Mouse (Mus musculus): ENCODE data around the gene Tnnc1. TPM values are rescaled to one million over a fixed set of nuclear protein-coding genes. Genes with fewer than 3 reads are reported as not detected.

The Tnnc1 gene
- total RNA-seq, 2 experiments from 2014 or later: 5.0 to 13.9 TPM

GRCm38 (mm10) chr14:31183541-31183940, 24.6 kb upstream of the Tnnc1 start:
- no peak for DNase-seq (ENCODE audit: low spot score in 2 of 2)

DNA sequence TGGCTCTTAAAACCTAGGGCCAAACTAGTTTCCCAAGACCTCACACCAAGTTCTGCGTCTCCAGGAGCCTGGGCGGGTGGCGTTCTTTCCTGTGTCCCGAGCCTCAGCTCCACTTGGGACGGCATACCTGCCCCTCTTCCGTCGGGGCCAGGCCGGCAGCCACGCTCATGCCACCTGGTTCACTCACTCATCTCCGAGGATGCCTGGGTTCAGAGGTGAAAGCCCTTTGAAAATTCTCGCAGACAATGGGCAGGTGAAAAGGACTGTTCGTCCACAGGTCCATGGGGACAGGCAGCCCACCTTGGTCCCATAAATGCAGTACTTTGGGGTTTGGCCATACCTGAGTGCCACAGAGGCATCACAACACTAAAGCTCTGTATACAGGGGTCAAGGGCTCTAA, 23.9 kb upstream of the Tnnc1 start:
- DNase-seq (ENCODE audit: low spot score in 2 of 2): no peak

DNA sequence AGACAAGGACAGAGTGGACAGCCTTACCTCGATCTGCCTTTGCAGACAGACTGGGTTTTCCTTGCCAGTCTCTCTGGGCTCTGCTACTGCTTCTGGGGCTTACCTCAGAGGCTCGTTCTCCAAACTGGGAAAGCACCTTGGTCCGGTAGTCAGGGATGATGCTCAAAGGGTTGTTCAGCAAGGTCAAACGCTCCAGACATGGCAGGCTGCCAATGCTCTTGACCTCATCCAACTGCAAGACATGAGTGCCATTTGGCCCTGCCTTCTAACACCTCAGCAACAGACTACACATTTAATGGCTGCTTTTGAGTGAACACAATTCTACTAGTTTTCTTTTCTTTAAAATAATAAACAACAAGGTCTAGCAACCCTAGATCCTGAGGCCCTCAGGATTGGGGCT, 21.5 kb upstream of the Tnnc1 start:
- no peak for DNase-seq (ENCODE audit: low spot score in 2 of 2)

GRCm38 (mm10) chr14:31188771-31189181, 19.3 kb upstream of the Tnnc1 start:
- DNase-seq (ENCODE audit: low spot score in 2 of 2): no peak

DNA sequence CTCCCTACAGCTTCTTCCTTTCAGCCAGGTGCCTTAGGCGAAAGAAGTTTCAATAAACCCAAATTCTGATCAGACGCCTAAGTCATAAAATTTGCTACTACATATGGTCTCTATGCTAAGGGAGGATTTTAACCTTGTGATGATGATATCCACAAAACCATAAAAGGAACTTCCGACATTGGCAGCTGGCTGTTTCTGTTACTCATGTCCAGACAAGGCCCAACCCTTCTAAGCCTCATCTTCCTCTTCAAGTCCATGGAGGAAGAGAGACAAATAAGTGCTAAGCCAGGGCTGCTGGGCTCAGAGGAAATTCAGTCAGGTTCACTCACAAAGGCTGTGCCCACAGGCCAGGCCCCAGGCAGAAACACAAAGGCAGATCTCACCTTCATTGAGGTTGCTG, 18.8 kb upstream of the Tnnc1 start:
- no peak for DNase-seq (ENCODE audit: low spot score in 2 of 2)

- DNase-seq (ENCODE audit: low spot score in 2 of 2): no peak
These were observed 16.2 kb upstream of the Tnnc1 start for GRCm38 (mm10) chr14:31191936-31192335.

DNA sequence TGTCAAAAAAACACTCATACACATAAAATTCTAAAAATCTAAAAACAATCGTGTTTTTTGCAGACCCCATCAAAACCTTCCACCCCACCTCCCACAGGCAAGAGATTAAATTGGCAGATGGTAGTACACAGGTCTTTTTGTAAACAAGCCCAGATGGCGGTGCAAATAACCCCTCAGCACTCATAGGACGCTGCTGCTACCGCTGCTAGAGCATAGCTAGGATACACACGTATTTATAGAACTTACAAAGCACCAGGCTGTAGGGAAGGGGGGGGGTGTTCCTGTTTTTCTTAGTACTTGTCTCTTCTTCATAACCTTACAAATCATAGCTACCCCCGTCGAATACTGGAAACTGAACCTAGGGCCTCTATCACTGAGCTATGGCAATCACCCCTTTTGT, 14.3 kb upstream of the Tnnc1 start:
- DNase-seq (ENCODE audit: low spot score in 2 of 2): no peak

- DNase-seq (ENCODE audit: low spot score in 2 of 2): no peak
These were observed 13.7 kb upstream of the Tnnc1 start for GRCm38 (mm10) chr14:31194441-31194840.

DNA sequence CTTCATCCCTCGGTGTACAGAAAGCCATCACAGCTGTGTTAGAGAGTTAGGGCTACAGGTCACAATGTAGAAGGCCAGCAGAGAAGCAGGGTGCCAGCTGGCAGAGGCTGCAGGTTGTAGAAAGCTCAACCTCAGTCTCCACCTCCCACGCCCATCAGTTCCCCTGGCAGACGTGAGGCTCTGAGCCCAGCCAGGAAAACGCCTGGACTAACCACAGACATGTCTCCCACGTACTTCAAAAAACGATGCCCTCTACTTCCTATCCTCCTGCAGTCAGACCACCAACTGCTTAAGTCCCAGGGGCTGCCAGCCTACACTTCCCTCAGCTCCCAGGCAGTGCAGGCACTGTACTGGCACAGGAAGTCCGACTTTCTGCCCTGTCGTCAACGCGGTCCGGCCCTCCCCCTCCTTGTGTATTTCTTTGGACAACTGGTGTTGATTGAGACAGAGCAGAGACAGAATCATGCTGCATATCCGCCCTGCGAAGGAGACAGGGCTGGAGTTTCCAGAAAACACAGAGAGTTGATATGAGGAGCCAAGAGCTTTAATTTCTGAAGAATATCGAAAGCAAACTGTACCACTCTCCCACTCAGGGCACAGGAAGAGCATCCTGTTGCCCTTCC, 13.1 kb upstream of the Tnnc1 start:
- DNase-seq (ENCODE audit: low spot score in 2 of 2): no peak

GRCm38 (mm10) chr14:31195521-31195920, 12.6 kb upstream of the Tnnc1 start:
- no peak for DNase-seq (ENCODE audit: low spot score in 2 of 2)

DNA sequence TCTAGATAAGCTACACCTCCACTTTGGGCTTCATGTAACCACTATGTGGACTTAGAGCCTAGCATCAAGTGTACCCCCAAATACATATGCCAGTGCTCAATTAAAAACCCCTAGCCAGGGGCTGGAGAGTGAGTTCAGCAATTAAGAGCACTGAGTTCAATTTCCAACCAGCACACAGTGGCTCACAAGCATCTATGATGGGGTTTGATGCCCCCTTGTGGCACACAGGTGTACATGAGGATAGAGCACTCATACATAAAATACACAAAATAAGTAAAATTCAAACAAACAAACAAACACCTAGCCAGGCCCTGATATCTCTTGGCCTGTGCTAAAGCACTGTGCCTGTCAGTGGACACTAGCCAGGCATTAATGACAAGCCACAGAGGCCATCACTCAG, 12.1 kb upstream of the Tnnc1 start:
- DNase-seq (ENCODE audit: low spot score in 2 of 2): no peak

DNA sequence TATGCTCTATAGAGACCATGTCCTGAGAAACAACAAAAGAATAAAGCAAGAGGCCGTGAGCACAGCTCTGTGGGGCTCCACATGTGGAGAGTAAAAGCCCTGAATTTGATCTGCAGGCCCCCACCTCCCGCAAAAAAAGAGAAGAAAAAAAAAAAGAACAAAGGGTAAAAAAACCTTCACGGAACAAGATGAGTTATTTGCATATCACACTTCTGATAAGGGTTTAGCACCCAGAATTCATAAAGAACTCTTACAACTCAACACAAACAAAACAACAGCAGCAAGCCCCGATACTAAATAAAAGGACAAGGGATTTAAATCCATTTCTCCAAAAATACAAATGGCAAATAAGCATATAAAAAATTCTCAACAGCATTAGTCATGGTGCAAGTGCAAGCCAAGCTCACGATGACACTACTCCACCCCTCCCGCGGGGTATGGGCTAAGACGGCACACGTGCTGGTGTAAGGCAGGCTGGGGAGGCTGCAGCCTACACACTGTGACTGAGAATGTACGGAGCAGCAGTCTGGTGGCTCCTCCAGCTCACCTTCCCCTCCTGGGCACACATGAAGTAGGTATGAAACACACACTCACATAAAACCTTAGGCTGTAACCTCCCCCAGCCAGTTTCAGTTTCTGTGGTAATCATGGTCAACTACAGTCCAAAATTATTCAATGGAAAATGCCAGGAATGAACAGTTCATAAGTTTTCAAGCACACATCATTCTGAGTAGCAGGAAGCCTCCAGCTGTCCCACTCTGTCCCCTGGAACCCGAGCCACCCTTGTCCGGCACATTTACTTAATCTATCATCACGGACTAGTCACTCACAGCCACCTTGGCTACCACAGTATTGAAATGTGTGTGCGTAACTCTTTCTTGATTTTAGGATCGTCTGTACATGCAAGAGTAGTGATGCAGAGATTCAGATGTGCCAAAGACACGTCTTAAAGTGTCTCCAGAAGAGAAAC, 10.3 kb upstream of the Tnnc1 start:
- DNase-seq (ENCODE audit: low spot score in 2 of 2): peak in 1 of 2 experiments; percentile 33

GRCm38 (mm10) chr14:31199599-31199998, 8.5 kb upstream of the Tnnc1 start:
- DNase-seq (ENCODE audit: low spot score in 2 of 2): no peak

DNA sequence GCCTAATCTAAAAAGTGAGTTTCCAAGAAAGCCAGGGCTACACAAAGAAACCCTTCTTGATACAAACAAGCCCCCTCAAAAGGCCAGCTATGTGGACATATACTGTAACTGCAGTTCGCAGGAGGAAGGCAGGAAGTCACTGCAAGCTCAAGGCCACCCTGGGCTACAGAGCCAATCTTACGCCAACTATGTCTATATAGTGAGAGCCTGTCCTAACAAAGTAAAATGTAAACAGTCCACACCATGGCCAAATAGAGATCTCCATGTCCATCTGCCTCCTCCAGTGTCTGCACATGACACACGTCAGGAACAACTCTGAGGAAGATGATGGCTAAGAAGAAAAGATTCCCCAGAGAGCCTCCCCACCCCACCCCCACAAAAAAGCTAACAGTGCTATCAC, 8.1 kb upstream of the Tnnc1 start:
- no peak for DNase-seq (ENCODE audit: low spot score in 2 of 2)

GRCm38 (mm10) chr14:31204844-31205243, 3.3 kb upstream of the Tnnc1 start:
- no peak for DNase-seq (ENCODE audit: low spot score in 2 of 2)

DNA sequence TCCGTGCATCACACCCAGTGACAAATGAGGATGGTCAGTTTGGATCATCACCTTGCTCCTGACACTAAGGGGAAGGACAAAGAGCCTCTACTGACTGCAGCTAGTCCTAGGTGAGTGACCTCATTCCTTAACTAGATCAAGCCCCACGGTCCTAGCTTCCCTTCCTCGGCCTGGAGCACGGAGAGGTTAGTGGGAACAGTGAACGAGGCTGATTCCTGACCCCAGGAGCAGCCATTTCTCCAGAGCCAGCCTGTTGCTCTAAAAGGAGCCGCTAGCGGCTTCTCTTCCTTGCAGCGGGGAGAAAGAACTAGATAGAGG, 2.9 kb upstream of the Tnnc1 start:
- DNase-seq (ENCODE audit: low spot score in 2 of 2): no peak

GRCm38 (mm10) chr14:31205562-31206467, 2.3 kb upstream of the Tnnc1 start:
- DNase-seq (ENCODE audit: low spot score in 2 of 2): peak; percentile 40 to 44

DNA sequence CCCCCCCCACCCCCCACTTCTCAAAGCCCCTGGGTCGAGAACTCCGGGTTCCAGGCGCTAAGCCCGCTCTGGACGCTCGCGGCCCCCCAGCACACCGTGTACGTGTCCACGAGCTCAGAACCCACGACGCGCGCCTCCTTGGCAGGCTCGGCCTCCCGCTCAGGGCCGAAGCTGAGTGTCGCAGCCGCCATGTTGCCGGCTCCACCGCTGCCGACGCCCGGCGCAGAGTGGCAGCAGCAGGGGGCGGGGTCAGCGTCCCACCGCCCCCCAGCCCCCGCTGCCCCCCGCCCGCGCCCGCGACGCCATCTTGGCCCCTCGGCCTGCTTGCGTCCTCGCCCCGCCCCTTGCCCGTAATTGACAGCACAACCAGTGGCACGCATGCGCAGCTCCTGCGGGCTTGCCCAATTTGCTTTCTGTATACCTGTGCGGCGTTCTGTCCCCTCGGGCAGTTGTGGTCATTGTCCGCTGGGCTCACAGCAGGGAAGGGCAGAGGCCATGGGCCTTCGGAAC, 1.6 kb upstream of the Tnnc1 start:
- peak; percentile 86 to 96 for DNase-seq (ENCODE audit: low spot score in 2 of 2)

DNA sequence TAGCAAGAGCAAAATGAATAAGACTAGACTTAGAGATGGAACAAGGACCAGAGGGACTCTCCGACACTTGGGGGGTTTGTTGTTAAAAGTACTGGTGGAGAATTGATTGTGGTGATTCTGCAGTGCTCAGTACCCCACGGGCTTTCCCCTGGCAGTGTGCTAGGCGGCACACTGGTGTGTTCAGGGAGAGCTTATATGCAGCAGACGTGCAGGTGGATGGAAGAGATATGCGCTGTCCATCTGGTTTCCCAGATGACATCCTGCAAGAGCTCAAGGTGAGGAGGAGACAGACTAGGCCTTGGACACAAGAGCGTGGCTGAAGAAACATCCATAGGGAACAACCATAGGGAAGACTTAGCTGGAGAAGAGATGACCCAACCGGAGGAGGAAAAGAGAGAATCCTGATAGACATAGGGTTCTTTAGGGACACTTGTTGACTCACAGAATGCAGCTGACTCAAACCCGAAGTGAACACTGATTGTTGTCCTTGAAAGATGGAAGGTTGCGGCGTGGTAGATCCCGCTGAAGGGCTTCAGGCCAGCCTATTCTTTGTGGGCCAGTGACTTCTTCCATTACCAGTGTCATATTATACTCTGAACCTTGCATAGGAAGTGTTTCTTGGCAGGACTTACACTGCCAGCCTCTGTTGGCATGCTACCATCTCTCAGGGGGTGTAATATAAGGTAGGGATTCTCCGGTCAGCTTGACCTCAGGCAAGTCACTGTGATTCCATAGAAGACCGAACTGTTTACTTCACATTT, 862 bp upstream of the Tnnc1 start:
- DNase-seq (ENCODE audit: low spot score in 2 of 2): no peak

GRCm38 (mm10) chr14:31209133-31209557, 1.0 kb downstream of the Tnnc1 start:
- no peak for DNase-seq (ENCODE audit: low spot score in 2 of 2)

DNA sequence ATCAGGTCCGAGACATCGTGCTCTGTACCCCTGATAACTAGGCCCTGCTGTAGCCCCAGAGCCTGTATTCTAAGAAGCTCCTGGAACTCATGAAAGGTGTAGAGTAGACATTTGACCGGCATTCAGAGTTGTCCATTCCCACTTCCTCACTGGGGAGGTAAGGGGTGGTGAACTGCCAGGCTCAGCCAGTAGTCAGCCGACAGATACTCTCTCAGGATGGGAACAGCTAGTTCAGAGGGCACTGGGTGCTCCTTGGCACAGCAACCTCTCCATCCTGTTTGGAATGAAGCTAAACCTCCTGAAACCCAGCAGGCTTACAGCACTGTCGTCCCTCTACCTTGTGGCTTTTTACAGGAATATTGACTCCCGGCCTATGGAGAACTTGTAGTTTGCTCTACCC, 3.7 kb downstream of the Tnnc1 start:
- DNase-seq (ENCODE audit: low spot score in 2 of 2): no peak

All from adrenal gland, postnatal 4 days (tissue).